Mouse (Mus musculus) monocyte, adult 59 days (primary cell): Measurements from ENCODE around the gene Pdcd10. TPM values are rescaled to one million over a fixed set of nuclear protein-coding genes. Genes with fewer than 3 reads are reported as not detected.

Source experiments
- total RNA-seq, 2 experiments: library from RNA; stranded (reverse); gene quantifications; one replicate each; pipeline ENCODE4 v1.2.4; 2023

The Pdcd10 gene
- total RNA-seq: 10 to 100 TPM; 70.5 to 73.5 TPM

GRCm38 (mm10) chr3:75556695-75557291, at the start of gene Pdcd10:
Gene Pdcd10, minus strand, starts transcription at chr3:75556856.

GRCm38 (mm10) chr3:75557292-75557691, 636 bp upstream of the Pdcd10 start, which contains the start of gene Serpini1:
Gene Serpini1, plus strand, starts transcription at chr3:75557547.

GRCm38 (mm10) chr3:75482056-75482455, 74.6 kb downstream of the Pdcd10 start, which contains the start of gene Wdr49:
Gene Wdr49, minus strand, starts transcription at chr3:75482156.

Other genes with a start within 250 kb of the Pdcd10 start
- not detected for gene Wdr49, start 74.7 kb downstream of the Pdcd10 start, total RNA-seq
- gene Serpini1, start 691 bp upstream of the Pdcd10 start, total RNA-seq: 1 to 10 TPM in 1 of 2 experiments, under 1 TPM in 1; 0.61 to 1.2 TPM
- not detected for gene Gm29133, start 191.3 kb upstream of the Pdcd10 start, total RNA-seq